ENCODE assay signal across 1 mouse cellular context in the genomic region with DNA sequence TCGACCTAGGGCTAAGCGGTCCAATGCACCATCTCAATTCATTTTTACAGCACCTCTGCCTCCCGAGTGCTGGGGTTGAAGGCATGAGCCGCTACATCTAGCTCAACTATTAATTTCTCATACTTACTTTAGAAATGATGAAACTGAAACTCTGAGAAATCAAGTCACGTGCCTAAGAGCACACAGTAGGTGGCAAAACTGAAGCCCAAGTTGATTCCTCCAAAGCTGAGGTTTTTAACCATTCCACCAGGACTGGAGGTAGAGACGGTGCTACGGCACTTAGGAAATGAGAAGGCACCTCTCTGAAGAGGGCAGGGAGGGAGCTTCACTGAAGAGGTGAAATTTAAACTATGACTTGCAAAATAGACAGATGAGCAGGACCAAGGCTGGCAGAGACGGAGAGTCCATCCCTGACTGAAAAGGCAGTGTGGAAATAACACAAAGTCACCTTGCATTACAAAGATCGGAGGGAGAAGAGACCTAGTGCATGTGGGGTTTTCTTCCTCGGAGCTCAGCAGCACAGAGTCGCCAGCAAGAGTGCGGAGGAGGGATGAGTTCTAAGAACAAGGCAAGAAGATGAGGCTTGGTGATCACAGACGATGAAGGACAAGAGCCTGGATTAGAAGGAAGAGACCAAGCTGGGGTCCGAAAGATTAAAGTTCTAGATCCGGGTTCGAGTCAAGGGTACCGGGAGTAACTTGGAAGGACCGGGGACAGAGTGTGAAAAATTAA.
TF ChIP-seq lines count a peak whose summit lies in the region.

No protein-coding gene starts in this region.

TF ChIP-seq in MEL, 35 proteins besides CTCF, POLR2A, EP300 and RAD21:
- peak; percentile 10; the same call in 1 of the 2 replicates for TF ChIP-seq MXI1 (IDR thresholded peaks at IDR 0.05; ENCODE audit: low read depth, low read length)
- peak; percentile 85 for TF ChIP-seq ZKSCAN1 (IDR thresholded peaks at IDR 0.05; ENCODE audit: low read depth, low read length)
- peak; percentile 37; the same call in 1 of the 2 replicates for TF ChIP-seq BHLHE40 (IDR thresholded peaks at IDR 0.05; ENCODE audit: borderline replicate concordance, low read depth, low read length)
- no peak for TF ChIP-seq ZC3H11A (IDR thresholded peaks at IDR 0.05; ENCODE audit: low read depth, low read length)
- TF ChIP-seq NELFE (IDR thresholded peaks at IDR 0.05; ENCODE audit: low read depth, low read length): no peak
- TF ChIP-seq USF1 (IDR thresholded peaks at IDR 0.05; ENCODE audit: low read depth, low read length): peak; percentile 24; the same call in 1 of the 2 replicates
